Mouse (Mus musculus) heart, postnatal 0 days (tissue): ENCODE data around the gene 4930562C15Rik. TPM values are rescaled to one million over a fixed set of nuclear protein-coding genes. Genes with fewer than 3 reads are reported as not detected.

Experiments
- ATAC-seq: fragments of 200-750 bp; cut with Nextera tagmentation; 2 replicates; pipeline ENCODE4 v1.8.0; 2017; ENCODE audit warnings: low read depth, moderate number of reproducible peaks, moderate library complexity; ENCODE audit not compliant: insufficient read depth
- DNase-seq: peaks from one replicate; pipeline ENCODE4 v3.0.0-alpha.2; 2016; ENCODE audit warnings: low spot score
- H3K27ac ChIP-seq: fragments of 300-500 bp; sonication (generic); 2 replicates; pipeline ENCODE4 v1.5.1; 2014; ENCODE audit warnings: low read depth, mild to moderate bottlenecking
- H3K27me3 ChIP-seq: fragments of 300-500 bp; sonication (generic); 2 replicates; pipeline ENCODE4 v1.6.1; 2014; ENCODE audit warnings: low read length, mixed read lengths; ENCODE audit not compliant: control insufficient read depth, insufficient read depth
- H3K36me3 ChIP-seq: fragments of 300-500 bp; sonication (generic); replicated peaks from 2 replicates; pipeline ENCODE4 v1.6.1; 2014; ENCODE audit warnings: low read length, mixed read lengths; ENCODE audit not compliant: control insufficient read depth, insufficient read depth
- H3K4me1 ChIP-seq: fragments of 300-500 bp; sonication (generic); 2 replicates; pipeline ENCODE4 v1.6.1; 2014; ENCODE audit warnings: antibody characterized with exemption; ENCODE audit not compliant: control insufficient read depth, insufficient read depth
- H3K4me2 ChIP-seq: fragments of 300-500 bp; sonication (generic); 2 replicates; pipeline ENCODE4 v1.6.1; 2014; ENCODE audit warnings: low read depth, mild to moderate bottlenecking, low read length, moderate library complexity
- H3K4me3 ChIP-seq: fragments of 300-500 bp; sonication (generic); 2 replicates; pipeline ENCODE4 v1.5.1; 2014; ENCODE audit warnings: low read depth, low read length
- H3K9ac ChIP-seq: fragments of 300-500 bp; sonication (generic); replicated peaks from 2 replicates; pipeline ENCODE4 v1.6.1; 2014; ENCODE audit warnings: low read depth, low read length, mixed read lengths
- H3K9me3 ChIP-seq: fragments of 300-500 bp; sonication (generic); replicated peaks from 2 replicates; pipeline ENCODE4 v1.6.1; 2016; ENCODE audit warnings: low read length; ENCODE audit not compliant: control insufficient read depth
- CTCF ChIP-seq: IDR thresholded peaks from 2 replicates; pipeline ENCODE4 v1.5.1; 2016; ENCODE audit warnings: antibody characterized with exemption, control low read depth, low read depth
- EP300 ChIP-seq: IDR thresholded peaks from 2 replicates; pipeline ENCODE4 v1.6.1; 2016; ENCODE audit warnings: antibody characterized with exemption, low read depth
- WGBS: fragments of 180-500 bp; shearing (Covaris S2); extraction: QIAGEN DNeasy Blood & Tissue Kit; methylation state at CpG from one replicate; pipeline ENCODE4 v1.1.7; 2014; 5-methylcytosine and 5-hydroxymethylcytosine counted together
- polyA plus RNA-seq: library from polyadenylated mRNA; unstranded; fragments of >200 nt; fragmentation: Nextera tagmentation; extraction: Ambion mirVana; gene quantifications from 2 replicates; pipeline ENCODE4 v1.2.1, GENCODE M21; 2015
- total RNA-seq: library from RNA; depleted of rRNA; stranded (reverse); fragments of >200 nt; gene quantifications from 2 replicates; pipeline ENCODE4 v1.2.3, GENCODE M21; 2014; ENCODE audit warnings: low replicate concordance

Gene 4930562C15Rik
- total and polyA plus RNA-seq, 2 experiments from 2014 or later, result 0.12 TPM; not detected in 1

DNA sequence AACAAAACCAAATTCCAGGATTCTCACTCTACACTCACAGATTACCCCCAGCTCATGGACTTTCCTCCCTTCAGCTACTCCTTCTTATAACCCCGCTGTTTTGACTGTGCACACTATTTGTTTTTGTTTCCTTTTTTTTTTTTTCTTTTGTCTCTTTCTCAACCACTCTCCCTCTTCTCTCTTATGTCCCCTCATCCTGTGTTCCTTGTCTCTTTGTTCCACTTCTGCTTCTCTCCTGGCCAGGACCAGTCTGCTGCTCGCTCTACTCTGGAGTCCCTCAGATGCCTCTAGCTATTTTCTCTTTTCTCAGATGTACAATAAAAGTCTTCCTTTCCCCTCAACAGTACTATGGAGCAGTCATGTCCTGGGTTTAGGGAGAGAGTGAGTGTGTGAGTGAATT, 67.2 kb downstream of the 4930562C15Rik start:
- no peak overlapping the region for H3K27ac ChIP-seq
- H3K36me3 ChIP-seq, result peaks cover 1% of the 10 kb centered on the region; the same call in 1 of the 2 replicates
- ATAC-seq (no peak), DNase-seq (no peak)
- H3K4me2 ChIP-seq, result no peak overlapping the region
- H3K4me3 ChIP-seq, result no peak overlapping the region
- no peak overlapping the region for H3K9ac ChIP-seq
- TF ChIP-seq CTCF (no peak), EP300 (no peak)
- WGBS, result 77% methylated on average over 2 of the region's 2 CpGs
- H3K4me1 ChIP-seq, result peaks cover 7% of the 10 kb centered on the region; the same call in 1 of the 2 replicates
- H3K27me3 ChIP-seq, result no peaks in the 10 kb centered on the region
- H3K9me3 ChIP-seq, result no peaks in the 10 kb centered on the region

DNA sequence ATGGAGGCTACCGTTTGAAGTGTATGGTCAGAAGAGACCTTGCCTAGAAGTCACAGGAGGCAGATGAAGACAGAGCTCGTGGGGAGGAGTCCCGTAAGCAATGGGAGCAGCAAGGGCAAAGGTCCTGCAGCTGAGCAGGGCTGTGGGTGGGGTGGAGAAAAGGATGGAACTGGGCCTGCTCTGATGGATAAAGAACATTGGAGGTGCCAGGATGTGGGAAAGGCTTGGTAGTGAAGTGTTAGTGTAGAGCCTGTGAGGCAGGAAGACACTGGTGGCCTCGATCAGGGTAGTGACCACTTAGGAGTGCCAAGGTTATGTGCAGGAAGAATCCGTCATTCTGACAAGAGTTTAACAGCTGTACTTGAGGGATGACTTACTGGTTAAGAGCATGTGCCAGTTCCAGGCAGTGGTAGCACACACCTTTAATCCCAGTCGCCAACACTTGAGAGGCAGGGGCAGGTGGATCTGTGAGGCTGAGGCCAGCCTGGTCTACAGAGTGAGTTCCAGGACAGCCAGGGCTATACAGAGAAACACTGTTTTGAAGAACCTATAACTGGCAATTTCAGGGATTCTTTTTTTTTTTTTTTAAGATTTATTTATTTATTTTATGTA, 68.4 kb downstream of the 4930562C15Rik start:
- TF ChIP-seq CTCF, result no peak
- no peak for TF ChIP-seq EP300
- no peak overlapping the region for H3K4me3 ChIP-seq
- no peak overlapping the region for H3K9ac ChIP-seq
- no peaks in the 10 kb centered on the region for H3K9me3 ChIP-seq
- no peak overlapping the region for H3K27ac ChIP-seq
- WGBS, result 72% methylated on average over 6 of the region's 6 CpGs
- ATAC-seq, result no peak
- H3K27me3 ChIP-seq, result no peaks in the 10 kb centered on the region
- 0 out of 2 replicates have a peak, but pooled peaks cover 3% of the 10 kb centered on the region for H3K4me1 ChIP-seq
- H3K4me2 ChIP-seq, result no peak overlapping the region
- no peak for DNase-seq
- peaks cover 13% of the 10 kb centered on the region for H3K36me3 ChIP-seq

DNA sequence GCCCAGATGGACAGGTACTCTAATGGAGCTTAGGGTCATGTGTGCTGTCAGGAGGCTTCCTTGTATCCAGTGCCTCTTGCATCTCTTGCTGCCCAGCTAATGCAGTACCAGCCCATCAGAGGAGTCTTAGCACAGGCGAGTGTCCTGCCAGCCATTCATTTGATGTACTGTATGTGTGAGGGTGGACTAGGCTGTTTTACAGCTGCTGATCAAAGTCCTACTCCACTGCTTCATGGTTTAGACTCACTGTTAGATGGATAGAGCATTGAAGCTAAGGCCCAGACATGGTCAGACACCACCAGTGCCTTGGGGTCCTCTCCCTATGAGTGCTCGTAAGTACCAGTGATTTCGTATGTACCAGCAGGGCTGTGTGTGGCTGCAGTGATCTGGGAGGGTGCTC, 69.7 kb downstream of the 4930562C15Rik start:
- Histone ChIP-seq H3K36me3 (peaks cover 26% of the 10 kb centered on the region), H3K4me3 (no peak overlapping the region), H3K27me3 (no peaks in the 10 kb centered on the region), H3K4me2 (no peak overlapping the region), H3K9me3 (no peaks in the 10 kb centered on the region), H3K9ac (no peak overlapping the region), H3K27ac (no peak overlapping the region), H3K4me1 (0 out of 2 replicates have a peak, but pooled peaks cover 3% of the 10 kb centered on the region)
- 81% methylated on average over 3 of the region's 3 CpGs for WGBS
- ATAC-seq (no peak), DNase-seq (no peak)
- TF ChIP-seq CTCF (no peak), EP300 (no peak)

DNA sequence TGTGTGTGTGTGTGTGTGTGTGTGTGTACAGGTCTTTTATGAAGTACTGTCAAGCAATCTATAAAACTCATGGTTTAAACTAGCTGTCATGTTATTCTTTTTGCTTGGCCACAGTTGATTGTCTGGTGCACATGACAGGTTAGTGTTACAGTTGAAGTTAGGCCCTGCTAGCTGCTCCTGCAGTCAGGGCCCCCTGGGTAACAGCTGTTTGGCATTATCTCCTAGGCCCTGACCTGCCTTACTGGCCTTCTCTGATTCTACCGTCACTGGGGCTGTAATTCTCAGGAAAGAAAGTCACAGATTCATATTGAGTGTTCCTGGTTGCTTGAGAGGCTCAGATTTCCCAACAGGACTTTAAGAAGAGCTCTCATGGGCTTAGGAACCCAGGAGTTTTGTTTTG, 70.4 kb downstream of the 4930562C15Rik start:
- WGBS, result 52% methylated on average over 1 of the region's 1 CpGs
- H3K9me3 ChIP-seq, result no peaks in the 10 kb centered on the region
- H3K9ac ChIP-seq, result no peak overlapping the region
- H3K27me3 ChIP-seq, result no peaks in the 10 kb centered on the region
- H3K36me3 ChIP-seq, result peaks cover 33% of the 10 kb centered on the region
- no peak for TF ChIP-seq EP300
- no peak for TF ChIP-seq CTCF
- no peak overlapping the region for H3K4me2 ChIP-seq
- ATAC-seq (no peak), DNase-seq (no peak)
- H3K27ac ChIP-seq, result no peak overlapping the region; the same call in 1 of the 2 replicates
- no peak overlapping the region for H3K4me3 ChIP-seq
- 0 out of 2 replicates have a peak, but pooled peaks cover 3% of the 10 kb centered on the region for H3K4me1 ChIP-seq

DNA sequence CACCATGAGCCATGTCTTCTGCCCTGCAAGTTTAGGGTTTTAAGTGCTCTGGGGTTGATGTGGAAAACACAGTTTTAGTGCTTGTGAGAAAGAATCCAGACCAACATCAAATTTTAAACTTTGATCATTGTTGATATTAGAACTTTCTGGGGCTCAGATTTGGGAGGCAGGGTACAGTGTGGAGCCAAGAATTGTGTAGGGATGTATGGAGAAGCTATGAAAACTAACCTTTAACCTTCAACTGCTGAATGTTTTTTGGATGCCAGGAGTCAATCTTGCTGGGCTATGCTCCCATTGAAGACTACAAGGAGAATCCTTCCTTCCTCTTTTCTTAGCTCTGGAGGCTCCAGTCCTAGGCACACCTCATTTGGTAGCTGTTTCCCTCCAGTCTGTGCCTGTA, 71.3 kb downstream of the 4930562C15Rik start:
- Histone ChIP-seq H3K9ac (no peak overlapping the region), H3K27me3 (no peaks in the 10 kb centered on the region), H3K36me3 (peaks cover 42% of the 10 kb centered on the region), H3K4me2 (no peak overlapping the region), H3K4me1 (0 out of 2 replicates have a peak, but pooled peaks cover 3% of the 10 kb centered on the region), H3K27ac (no peak overlapping the region), H3K4me3 (no peak overlapping the region), H3K9me3 (no peaks in the 10 kb centered on the region)
- no peak for TF ChIP-seq CTCF
- no peak for TF ChIP-seq EP300
- DNase-seq (no peak), ATAC-seq (no peak)

DNA sequence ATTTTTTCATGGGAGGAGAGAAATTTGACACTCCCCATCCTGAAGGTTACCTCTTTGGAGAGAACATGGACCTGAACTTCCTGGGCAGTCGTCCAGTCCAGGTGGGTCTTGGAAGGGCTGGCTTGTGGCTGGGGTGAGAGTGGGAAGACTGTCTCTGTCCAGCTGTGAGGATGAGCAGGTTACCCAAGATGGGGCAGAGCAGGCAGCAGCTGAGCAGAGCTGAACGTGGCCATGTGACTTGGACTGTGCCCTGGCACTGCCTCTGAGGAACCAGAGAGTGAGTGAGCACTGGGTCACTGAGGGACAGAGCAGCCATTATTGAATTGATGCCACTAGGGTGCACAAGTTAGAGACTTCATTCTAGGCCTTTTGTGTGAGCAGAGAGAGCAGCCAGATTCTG, 72.2 kb downstream of the 4930562C15Rik start:
- H3K4me2 ChIP-seq, result no peak overlapping the region
- ATAC-seq (no peak), DNase-seq (no peak)
- no peaks in the 10 kb centered on the region for H3K9me3 ChIP-seq
- H3K4me3 ChIP-seq, result no peak overlapping the region
- 64% methylated on average over 2 of the region's 2 CpGs for WGBS
- H3K36me3 ChIP-seq, result peaks cover 51% of the 10 kb centered on the region
- H3K27me3 ChIP-seq, result no peaks in the 10 kb centered on the region
- no peak overlapping the region for H3K27ac ChIP-seq
- no peak overlapping the region for H3K9ac ChIP-seq
- 0 out of 2 replicates have a peak, but pooled peaks cover 3% of the 10 kb centered on the region for H3K4me1 ChIP-seq
- TF ChIP-seq CTCF (no peak), EP300 (no peak)
